Mouse (Mus musculus) brain, embryonic 14.5 days (tissue): Measurements from ENCODE around the gene Gpr84.

Experiments used
- CTCF ChIP-seq: fragments of 200-500 bp; IDR thresholded peaks from 2 replicates; pipeline ENCODE4 v1.5.1; 2012; ENCODE audit warnings: inconsistent platforms, mild to moderate bottlenecking, moderate library complexity, borderline replicate concordance; ENCODE audit not compliant: insufficient read depth, insufficient read length; ENCODE audit errors: extremely low read depth
- POLR2A ChIP-seq: fragments of 200-500 bp; IDR thresholded peaks from 2 replicates; pipeline ENCODE4 v1.6.1; 2012; ENCODE audit warnings: mild to moderate bottlenecking, inconsistent platforms, borderline replicate concordance; ENCODE audit not compliant: poor library complexity, insufficient read depth, insufficient read length, severe bottlenecking; ENCODE audit errors: extremely low read depth

- peak; percentile 50; the same call in 1 of the 2 replicates for TF ChIP-seq POLR2A
- peak; percentile 20; the same call in 1 of the 2 replicates for TF ChIP-seq CTCF
Measured at GRCm38 (mm10) chr15:103272419-103273279, 37.8 kb downstream of the Gpr84 start, which contains the start of gene Copz1.
